Mouse (Mus musculus): Measurements from ENCODE around the gene Phospho2. TPM values are rescaled to one million over a fixed set of nuclear protein-coding genes. Genes with fewer than 3 reads are reported as not detected.
A peak's percentile ranks its signal among the peaks of the same experiment; 100 is the strongest.

The Phospho2 gene
- polyA plus RNA-seq, 1 experiment = 29.9 TPM

DNA sequence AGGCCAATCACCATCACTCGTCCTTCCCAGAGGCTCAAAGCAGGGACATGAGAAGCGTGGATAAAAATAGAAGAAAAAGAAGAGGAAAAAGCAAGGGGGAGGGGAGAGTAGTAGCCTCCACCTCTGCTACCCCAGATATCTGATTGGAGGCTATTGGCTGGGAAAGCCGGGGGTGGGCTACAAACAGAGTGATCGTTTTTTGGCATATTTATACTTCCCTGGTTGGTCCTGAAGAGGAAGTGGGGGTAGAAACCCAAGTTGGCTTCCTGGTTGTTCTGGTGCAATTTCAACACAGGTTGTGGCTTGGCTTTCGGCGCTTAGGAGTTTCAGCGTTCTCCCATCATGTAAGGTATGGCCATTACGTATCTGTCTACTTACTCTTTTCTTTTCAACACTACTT, 32.3 kb downstream of the Phospho2 start, which contains the start of gene Klhl23:
Klhl23 (plus strand) TSS at position 234 of the 400 bp plus-strand sequence.
- Histone ChIP-seq H3K27ac (ENCODE audit: insufficient read depth, low read length) (peak within 1 kb of the TSS; percentile 16), H3K4me1 (ENCODE audit: control insufficient read depth, insufficient read depth, low read length) (peaks cover 2% of the 10 kb centered on the region), H3K4me3 (ENCODE audit: insufficient read depth, low read length) (peak within 1 kb of the TSS; percentile 54)
- TF ChIP-seq POLR2A (IDR thresholded peaks at IDR 0.05; ENCODE audit: extremely low read depth, insufficient read depth, low read length) (no peak), CTCF (IDR thresholded peaks at IDR 0.05; ENCODE audit: extremely low read depth, insufficient read depth, low read length) (no peak)

DNA sequence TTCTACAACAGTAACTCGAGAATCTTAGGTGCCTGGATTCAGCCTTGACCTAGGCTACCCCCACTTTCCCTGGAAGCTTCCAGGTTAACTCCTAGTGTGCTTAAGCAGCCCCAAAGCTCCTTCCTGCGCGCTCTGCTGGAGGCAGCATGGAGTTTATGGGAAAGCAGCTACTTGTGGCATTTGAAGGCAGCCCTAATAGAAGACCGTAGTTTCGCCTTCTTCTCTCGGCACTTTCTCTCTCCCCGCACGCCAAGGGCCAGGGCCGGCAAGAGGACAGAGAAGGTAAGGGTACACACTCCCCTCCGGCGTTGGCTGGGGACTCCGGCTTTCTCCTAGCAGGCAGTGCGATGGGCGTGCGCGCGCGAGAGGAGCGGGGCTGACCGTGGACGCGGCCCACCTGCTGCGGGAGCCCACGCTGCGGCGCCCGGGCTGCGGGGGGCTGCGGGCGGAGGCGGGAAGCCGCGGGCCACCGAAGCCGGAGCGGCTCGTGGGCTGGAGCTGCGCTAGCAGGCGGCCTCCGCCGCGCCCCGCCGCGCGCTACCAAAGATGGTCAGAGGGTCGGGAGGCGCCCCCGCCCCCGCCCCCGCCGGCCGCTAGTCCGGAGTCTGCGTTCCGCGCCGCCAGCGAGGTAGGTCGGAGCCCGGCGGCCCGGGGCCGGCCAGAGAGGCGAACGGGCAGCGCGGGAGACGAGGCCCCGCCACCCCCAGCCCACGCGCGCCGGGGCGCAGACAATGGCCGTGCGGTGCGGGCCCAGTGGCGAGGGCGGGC, 33.1 kb downstream of the Phospho2 start:
- TF ChIP-seq POLR2A (IDR thresholded peaks at IDR 0.05; ENCODE audit: extremely low read depth, insufficient read depth, low read length) = peak; percentile 46; the same call in 1 of the 2 replicates
- no peak for TF ChIP-seq CTCF (IDR thresholded peaks at IDR 0.05; ENCODE audit: extremely low read depth, insufficient read depth, low read length)
- Histone ChIP-seq H3K4me1 (ENCODE audit: control insufficient read depth, insufficient read depth, low read length) (peaks cover 2% of the 10 kb centered on the region), H3K4me3 (ENCODE audit: insufficient read depth, low read length) (peak overlapping the region; percentile 54), H3K27ac (ENCODE audit: insufficient read depth, low read length) (peak overlapping the region; percentile 16)

DNA sequence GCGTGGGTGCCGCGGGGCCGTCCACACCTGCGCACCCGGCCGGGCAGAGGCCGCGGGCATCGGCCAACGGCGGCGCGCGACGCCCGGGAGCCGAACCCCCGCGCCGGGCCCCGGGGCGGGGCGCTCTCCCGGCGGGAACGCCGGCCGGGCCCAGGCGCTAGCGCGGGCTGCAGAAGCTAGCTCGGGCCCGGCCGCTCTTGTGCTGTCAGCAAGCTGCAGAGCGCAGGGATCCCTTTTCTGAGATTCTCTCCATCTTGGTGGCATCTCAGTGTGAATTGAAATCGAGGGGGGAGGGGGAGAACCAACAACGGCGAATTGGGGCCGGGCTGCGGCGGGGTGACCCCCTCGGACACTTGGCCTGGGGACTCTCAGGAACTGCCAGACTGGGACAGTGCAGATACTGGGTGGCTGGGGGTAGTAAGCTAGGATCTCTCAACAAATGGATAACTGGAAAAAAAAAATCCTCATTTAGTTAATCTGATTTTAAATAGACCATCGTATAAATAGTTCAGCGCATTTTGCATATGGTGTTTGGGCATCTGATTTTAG, 33.8 kb downstream of the Phospho2 start:
- TF ChIP-seq CTCF (IDR thresholded peaks at IDR 0.05; ENCODE audit: extremely low read depth, insufficient read depth, low read length) (no peak), POLR2A (IDR thresholded peaks at IDR 0.05; ENCODE audit: extremely low read depth, insufficient read depth, low read length) (no peak)
- peak overlapping the region; percentile 16 for H3K27ac ChIP-seq (ENCODE audit: insufficient read depth, low read length)
- peak overlapping the region; percentile 54 for H3K4me3 ChIP-seq (ENCODE audit: insufficient read depth, low read length)
- H3K4me1 ChIP-seq (ENCODE audit: control insufficient read depth, insufficient read depth, low read length) = peaks cover 2% of the 10 kb centered on the region

DNA sequence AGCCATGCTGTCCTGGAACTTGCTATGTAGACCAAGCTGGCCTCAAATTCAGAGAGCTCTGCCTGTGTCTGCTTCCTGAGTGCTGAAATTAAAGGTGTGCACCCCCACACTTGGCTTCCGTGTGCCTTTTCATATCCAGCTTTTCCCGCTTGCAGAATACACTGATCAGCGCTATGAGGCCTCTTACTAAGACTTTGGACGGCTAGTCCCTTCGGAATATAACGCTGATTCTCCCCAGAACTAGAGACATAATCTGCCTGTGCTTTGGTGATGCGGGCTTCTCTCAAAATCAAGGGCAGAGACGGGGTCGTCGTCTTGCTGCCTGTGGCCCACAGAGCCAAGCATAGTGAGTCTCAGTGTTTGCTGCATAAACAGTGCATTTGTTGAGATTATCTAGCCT, 36.5 kb downstream of the Phospho2 start:
- Histone ChIP-seq H3K4me1 (ENCODE audit: control insufficient read depth, insufficient read depth, low read length) (peaks cover 2% of the 10 kb centered on the region), H3K4me3 (ENCODE audit: insufficient read depth, low read length) (no peak overlapping the region), H3K27ac (ENCODE audit: insufficient read depth, low read length) (no peak overlapping the region)
- TF ChIP-seq POLR2A (IDR thresholded peaks at IDR 0.05; ENCODE audit: extremely low read depth, insufficient read depth, low read length) = no peak
- TF ChIP-seq CTCF (IDR thresholded peaks at IDR 0.05; ENCODE audit: extremely low read depth, insufficient read depth, low read length) = no peak

DNA sequence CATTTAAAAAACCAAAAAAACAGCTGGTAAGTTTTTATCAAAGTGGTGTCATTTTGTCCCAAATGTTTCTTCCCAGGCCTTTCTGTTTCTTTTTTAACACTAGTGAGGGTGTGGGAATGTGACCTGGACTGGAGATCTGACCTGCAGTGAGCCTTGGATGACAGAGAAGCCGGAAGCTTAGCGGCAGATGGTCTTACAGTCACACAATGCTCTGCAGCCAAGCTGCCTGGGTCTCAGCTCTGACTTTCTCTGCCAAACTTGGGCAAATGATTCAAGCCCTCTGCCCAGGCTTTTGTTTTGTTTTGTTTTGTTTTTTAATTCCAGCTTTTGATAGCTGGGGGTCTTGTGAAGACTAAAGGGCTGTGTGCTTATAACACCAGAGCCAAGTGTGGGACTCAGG, 37.0 kb downstream of the Phospho2 start:
- H3K4me3 ChIP-seq (ENCODE audit: insufficient read depth, low read length) = no peak overlapping the region
- no peak overlapping the region for H3K27ac ChIP-seq (ENCODE audit: insufficient read depth, low read length)
- TF ChIP-seq POLR2A (IDR thresholded peaks at IDR 0.05; ENCODE audit: extremely low read depth, insufficient read depth, low read length) = no peak
- no peak for TF ChIP-seq CTCF (IDR thresholded peaks at IDR 0.05; ENCODE audit: extremely low read depth, insufficient read depth, low read length)
- H3K4me1 ChIP-seq (ENCODE audit: control insufficient read depth, insufficient read depth, low read length) = peaks cover 2% of the 10 kb centered on the region

DNA sequence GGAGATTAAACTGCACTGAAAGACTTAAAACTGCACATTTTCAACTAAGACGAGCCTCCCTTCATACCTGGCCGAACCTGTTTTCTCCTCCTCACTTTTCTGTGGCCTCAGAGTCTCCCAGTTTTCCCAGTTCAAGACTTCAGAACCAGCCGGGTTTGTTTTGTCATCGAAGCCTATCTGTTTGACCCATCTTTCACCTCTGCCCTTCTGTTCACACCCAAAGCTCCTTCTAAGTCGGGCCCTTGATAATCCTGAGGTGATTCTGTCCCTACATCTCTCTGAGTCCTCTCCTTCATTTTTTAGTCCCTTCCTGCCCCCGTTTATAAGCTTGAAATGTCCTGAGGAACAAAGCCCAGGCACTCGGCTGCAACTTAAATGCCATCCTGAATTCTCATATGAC, 38.6 kb downstream of the Phospho2 start:
- Histone ChIP-seq H3K4me3 (ENCODE audit: insufficient read depth, low read length) (no peak overlapping the region), H3K27ac (ENCODE audit: insufficient read depth, low read length) (no peak overlapping the region), H3K4me1 (ENCODE audit: control insufficient read depth, insufficient read depth, low read length) (peaks cover 2% of the 10 kb centered on the region; the same call in 1 of the 2 replicates)
- TF ChIP-seq POLR2A (IDR thresholded peaks at IDR 0.05; ENCODE audit: extremely low read depth, insufficient read depth, low read length) (no peak), CTCF (IDR thresholded peaks at IDR 0.05; ENCODE audit: extremely low read depth, insufficient read depth, low read length) (no peak)

DNA sequence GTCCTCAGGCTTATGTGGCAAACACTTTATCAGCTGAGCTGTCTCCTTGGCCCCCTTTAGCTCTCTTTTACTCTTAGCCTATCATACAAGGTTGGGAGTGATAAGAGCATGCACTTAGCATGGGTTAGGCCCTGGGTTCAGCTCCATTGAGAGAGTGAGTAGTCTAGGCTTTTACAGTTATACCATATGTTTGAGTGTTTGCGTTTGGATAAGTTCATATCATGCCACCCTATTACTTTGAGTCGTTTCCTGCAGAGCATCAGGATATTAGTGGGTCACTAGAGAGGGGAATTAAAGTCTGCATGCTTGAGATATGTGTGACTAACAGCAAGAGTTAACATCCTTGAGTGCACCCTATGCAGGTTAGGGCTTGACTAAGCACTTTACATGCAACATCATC, 40.3 kb downstream of the Phospho2 start:
- Histone ChIP-seq H3K27ac (ENCODE audit: insufficient read depth, low read length) (no peak overlapping the region), H3K4me3 (ENCODE audit: insufficient read depth, low read length) (no peak overlapping the region), H3K4me1 (ENCODE audit: control insufficient read depth, insufficient read depth, low read length) (peaks cover under 1% of the 10 kb centered on the region; the same call in 1 of the 2 replicates)
- no peak for TF ChIP-seq POLR2A (IDR thresholded peaks at IDR 0.05; ENCODE audit: extremely low read depth, insufficient read depth, low read length)
- no peak for TF ChIP-seq CTCF (IDR thresholded peaks at IDR 0.05; ENCODE audit: extremely low read depth, insufficient read depth, low read length)

DNA sequence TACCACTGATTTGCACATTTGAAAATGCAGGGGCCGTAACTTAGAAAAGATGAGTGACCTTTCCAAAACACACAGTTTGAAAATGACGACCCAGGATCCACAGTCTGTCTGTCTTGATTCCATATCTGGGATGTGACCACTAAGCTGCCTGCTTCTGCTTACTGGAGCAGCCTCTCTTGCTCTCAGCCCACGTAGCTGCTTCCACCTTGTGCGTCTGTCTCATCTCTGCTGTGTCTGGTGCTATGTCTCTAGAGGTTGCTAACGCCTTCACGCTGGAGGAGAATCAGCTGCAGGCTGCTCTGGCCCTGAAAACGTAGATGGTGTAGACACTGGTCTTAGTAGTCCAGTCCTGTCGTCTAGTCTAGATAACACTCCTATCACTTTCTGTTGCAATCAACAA, 40.7 kb downstream of the Phospho2 start:
- Histone ChIP-seq H3K4me1 (ENCODE audit: control insufficient read depth, insufficient read depth, low read length) (no peaks in the 10 kb centered on the region), H3K27ac (ENCODE audit: insufficient read depth, low read length) (no peak overlapping the region), H3K4me3 (ENCODE audit: insufficient read depth, low read length) (no peak overlapping the region)
- TF ChIP-seq POLR2A (IDR thresholded peaks at IDR 0.05; ENCODE audit: extremely low read depth, insufficient read depth, low read length) (no peak), CTCF (IDR thresholded peaks at IDR 0.05; ENCODE audit: extremely low read depth, insufficient read depth, low read length) (no peak)

DNA sequence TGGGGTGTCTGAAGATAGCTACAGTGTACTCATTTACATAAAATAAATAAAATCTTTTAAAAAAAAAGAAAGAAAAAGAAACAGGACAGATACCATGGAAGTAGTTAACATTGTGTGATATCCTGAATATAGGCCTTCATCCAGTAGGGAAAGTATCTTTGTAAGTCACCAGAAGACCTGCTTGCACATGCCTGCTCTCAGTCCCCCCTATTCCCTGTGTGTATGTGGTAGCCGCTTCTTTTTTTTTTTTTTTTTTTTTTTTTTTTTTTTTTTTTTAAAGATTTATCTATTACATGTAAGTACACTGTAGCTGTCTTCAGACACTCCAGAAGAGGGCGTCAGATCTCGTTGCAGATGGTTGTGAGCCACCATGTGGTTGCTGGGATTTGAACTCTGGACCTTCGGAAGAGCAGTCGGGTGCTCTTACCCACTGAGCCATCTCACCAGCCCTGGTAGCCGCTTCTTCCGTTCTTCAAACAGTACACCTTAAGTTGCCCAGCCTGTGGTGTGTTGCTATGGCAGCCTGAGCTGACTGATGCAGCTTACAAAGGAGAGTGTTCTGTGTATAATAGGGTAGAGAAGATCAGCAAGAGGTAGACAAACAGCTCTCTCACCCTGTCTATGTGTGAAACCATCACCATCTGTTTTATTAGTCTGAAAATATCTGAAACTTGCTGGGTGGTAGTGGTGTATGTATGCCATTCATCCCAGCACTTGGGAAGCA, 48.0 kb downstream of the Phospho2 start:
- no peak overlapping the region for H3K27ac ChIP-seq (ENCODE audit: insufficient read depth, low read length)
- H3K4me3 ChIP-seq (ENCODE audit: insufficient read depth, low read length) = no peak overlapping the region
- TF ChIP-seq POLR2A (IDR thresholded peaks at IDR 0.05; ENCODE audit: extremely low read depth, insufficient read depth, low read length) (no peak), CTCF (IDR thresholded peaks at IDR 0.05; ENCODE audit: extremely low read depth, insufficient read depth, low read length) (no peak)
- no peaks in the 10 kb centered on the region; the same call in 1 of the 2 replicates for H3K4me1 ChIP-seq (ENCODE audit: control insufficient read depth, insufficient read depth, low read length)

All from cortical plate, adult 2 months (tissue).